Mouse (Mus musculus): ENCODE data around the gene Wdr83os.

Gene Wdr83os

DNA sequence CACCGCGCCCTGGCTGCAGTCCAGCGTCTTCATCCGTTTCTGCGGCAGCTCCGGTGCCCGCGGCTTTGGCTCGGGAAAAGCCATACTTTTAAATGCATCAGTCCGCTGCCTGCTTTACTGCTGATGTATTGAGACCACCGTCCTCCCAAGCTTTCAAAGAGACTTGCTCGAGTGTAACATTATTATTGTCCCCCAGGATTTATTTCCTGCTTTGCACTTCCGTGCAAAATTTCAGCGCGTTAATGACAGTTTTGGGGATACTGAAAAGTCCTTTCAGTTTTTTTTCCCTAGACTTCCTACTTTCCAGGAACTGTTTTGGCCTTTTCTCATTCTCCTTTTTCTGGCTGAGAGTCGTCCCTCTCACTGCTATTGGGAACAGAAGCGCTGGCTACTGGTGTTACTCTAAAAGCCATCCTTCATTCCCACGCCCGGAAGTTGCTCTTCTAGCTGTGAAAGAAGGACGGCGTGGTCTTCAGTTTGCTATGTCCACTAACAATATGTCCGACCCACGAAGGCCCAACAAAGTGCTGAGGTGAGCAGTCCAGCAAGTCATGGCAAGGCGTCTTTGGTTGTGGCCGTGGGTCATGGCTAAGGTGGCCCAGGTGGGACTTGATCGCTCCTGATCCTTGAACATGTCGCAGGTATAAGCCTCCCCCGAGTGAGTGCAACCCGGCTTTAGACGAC, at the start of gene Wdr83os:
Wdr83os (plus strand) TSS at position 209 of the 684 bp plus-strand sequence.
- DNase-seq (ENCODE audit: low spot score in 2 of 2): no peak

GRCm38 (mm10) chr8:85032622-85033311, 47.8 kb upstream of the Wdr83os start:
- no peak for DNase-seq (ENCODE audit: low spot score in 2 of 2)

DNA sequence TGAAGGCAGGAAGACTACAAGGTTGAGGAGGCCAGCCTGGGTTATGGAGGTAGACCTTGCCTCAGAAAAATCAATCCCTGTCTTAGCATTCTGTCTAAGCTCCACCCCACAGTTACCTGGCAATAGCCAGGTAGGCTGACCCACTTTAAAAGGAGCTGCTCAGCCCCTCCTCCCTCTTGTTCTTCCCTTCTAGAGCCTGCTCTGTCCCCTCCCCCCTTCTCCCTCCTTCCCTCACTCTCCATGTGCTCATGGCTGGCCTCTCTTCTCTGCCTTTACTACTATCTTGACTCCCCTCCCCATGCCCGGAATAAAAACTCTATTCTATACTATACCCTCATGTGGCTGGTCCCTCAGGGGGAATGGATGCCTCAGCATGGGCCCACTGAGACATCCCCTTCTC, 46.7 kb upstream of the Wdr83os start:
- no peak for DNase-seq (ENCODE audit: low spot score in 2 of 2)

DNA sequence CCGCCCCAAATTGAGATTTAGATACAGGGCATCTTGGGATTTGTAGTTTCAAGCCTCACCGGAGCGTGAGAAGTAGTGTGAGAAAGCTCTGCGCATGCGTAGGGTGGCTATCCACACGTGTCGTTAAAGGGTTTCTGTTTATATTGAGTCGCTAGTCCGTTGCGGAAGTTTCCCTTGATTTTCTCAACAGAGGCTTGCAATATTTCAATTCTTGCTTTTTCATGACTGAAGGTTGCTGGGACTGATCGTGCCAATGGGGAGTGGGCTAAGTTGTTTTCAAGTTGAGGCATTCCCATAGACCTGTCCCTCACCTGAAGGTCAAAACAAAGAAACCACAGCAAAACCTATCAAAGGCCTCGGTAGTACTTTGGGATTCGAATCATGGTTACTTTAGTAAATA, 45.8 kb upstream of the Wdr83os start:
- DNase-seq (ENCODE audit: low spot score in 2 of 2): peak; percentile 44 to 76

DNA sequence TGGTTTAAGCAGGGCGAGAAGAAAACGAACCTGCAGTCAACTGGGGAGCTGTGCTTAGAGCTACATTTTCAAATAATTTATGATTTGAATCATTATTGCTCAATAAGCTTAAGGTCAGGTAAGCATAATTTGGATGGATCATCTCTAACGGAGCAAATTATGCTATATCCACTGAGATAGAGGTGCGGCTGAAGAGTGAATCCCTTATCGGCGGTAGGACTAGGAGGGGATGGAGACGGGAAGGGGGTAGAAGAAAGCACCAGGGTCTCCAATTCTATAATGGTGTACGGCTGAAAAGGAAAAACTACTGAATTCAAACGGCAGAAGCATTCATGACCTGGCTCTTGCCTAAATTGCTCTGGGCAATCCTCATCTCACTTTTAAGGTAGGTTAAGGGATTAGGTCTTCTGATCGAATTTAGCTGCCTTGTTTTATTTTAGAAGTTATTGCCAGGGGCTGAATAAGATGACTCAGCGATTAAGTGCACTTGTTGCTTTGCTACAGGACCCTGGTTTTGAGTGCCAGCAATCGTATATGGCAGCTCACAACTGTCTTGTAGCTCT, 45.3 kb upstream of the Wdr83os start:
- no peak for DNase-seq (ENCODE audit: low spot score in 2 of 2)

DNA sequence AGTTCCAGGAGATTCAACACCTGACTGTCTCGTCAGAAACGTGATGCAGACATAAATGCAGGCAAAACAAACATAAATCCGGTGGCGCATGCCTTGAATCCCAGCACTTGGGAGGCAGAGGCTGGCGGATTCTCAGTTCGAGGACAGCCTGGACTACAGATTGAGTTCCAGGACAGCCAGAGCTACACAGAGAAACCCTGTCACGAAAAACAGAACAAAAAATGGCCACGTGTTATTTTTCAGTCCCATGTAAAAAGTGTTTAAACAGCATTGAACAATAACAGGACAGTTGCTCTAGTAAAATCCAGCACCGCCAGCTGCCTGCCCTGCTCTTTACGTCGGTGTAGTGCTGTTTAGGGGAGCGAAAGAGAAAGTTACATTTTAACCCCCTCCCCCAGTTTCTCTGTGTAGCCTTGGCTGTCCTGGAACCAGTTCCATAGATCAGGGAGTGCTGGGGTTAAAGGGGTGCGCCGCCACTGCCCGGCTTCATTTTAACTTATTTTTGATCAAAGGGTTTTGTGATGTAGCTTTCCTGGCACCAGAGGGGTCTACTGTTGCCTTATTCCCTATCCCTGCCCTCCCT, 44.7 kb upstream of the Wdr83os start:
- DNase-seq (ENCODE audit: low spot score in 2 of 2): no peak

- no peak for DNase-seq (ENCODE audit: low spot score in 2 of 2)
These were observed 44.2 kb upstream of the Wdr83os start for GRCm38 (mm10) chr8:85036381-85036717.

GRCm38 (mm10) chr8:85036718-85037365, 43.7 kb upstream of the Wdr83os start, which contains the start of gene Tnpo2:
Tnpo2 (plus strand) TSS chr8:85036915.
- peak; percentile 87 to 89 for DNase-seq (ENCODE audit: low spot score in 2 of 2)

- DNase-seq (ENCODE audit: low spot score in 2 of 2): no peak
These were observed 43.2 kb upstream of the Wdr83os start for GRCm38 (mm10) chr8:85037366-85037680.

GRCm38 (mm10) chr8:85037681-85038531, 42.6 kb upstream of the Wdr83os start:
- peak in 1 of 2 experiments; percentile 45 for DNase-seq (ENCODE audit: low spot score in 2 of 2)

GRCm38 (mm10) chr8:85043619-85044018, 36.9 kb upstream of the Wdr83os start:
- DNase-seq (ENCODE audit: low spot score in 2 of 2): no peak

GRCm38 (mm10) chr8:85057367-85057766, 23.2 kb upstream of the Wdr83os start:
- DNase-seq (ENCODE audit: low spot score in 2 of 2): no peak

DNA sequence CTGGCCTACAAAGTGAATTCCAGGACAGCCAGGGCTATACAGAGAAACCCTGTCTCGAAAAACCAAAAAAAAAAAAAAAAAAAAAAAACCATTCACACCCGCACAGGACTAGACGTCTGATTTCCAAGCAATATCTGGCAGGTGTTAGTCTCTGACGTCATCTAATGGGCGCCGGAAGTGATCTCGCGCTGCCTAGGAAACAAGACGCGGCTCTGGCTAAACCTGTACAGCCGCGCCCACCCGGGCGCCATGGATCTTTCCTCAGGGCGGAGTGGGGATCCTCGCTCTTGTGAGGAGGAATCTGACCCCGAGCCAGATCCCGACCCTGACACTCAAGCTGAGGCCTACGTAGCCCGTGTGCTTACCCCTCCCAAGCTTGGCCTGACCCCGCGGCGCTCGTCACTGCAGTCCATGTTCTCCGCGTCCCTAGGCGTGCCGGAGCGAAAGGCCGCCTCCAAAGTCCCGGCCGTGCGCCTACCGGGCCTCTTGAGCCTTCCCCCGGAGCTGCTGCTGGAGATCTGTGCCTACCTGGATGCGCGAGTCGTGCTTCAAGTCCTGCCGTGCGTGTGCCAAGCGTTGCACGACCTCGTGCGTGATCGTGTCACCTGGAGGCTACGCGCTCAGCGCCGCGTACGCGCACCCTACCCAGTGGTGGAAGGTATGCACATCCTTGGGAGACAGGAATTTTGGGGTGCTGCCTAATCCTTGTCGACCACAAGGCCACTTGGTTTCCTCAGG, 20.5 kb upstream of the Wdr83os start, which contains the start of gene Fbxw9:
Fbxw9 (plus strand) TSS at position 177 of the 738 bp plus-strand sequence.
- peak; percentile 81 to 88 for DNase-seq (ENCODE audit: low spot score in 2 of 2)

GRCm38 (mm10) chr8:85062603-85063002, 17.9 kb upstream of the Wdr83os start:
- no peak for DNase-seq (ENCODE audit: low spot score in 2 of 2)

DNA sequence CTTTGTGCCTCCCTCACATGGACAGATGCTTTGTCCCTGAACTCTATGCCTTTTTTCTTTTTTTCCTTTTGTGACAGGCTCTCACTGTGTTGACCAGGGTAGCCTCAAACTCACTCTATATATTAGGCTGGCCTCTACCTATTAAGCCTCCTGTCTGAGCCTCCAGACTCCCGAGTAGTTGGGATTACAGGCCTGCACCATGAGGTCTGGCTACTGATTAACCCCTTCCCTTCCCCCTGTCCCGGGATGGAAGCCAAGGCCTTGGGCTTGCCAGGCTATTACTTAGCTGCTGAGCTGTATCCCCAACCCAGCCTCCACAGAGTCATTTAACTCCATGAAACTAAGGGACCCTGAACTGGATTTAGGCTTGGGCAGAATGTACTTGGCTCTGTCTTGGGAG, 15.3 kb upstream of the Wdr83os start:
- no peak for DNase-seq (ENCODE audit: low spot score in 2 of 2)

GRCm38 (mm10) chr8:85067155-85067554, 13.4 kb upstream of the Wdr83os start:
- no peak for DNase-seq (ENCODE audit: low spot score in 2 of 2)

GRCm38 (mm10) chr8:85067982-85068381, 12.6 kb upstream of the Wdr83os start, which contains the start of gene Gm5741:
Gm5741 (minus strand) TSS chr8:85067982.
- no peak for DNase-seq (ENCODE audit: low spot score in 2 of 2)

DNA sequence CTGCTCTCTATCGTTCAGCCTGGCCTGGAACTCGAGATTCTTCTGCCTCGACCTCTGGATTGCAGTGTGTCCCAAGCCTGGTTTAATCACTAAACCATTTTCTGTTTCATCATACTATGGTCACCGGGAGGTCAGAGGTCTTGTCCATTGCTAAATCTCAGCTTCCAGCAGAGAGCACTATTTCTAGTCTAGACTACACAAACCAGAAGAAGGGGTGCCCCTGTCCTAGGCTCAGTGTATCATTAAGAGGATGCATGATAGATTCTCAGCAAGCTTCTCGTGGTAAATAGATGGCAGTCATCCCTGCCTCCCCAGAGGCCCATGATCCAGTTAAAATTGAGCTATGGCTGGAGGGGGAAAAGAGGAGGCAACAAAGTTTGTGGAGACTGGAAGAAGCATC, 9.5 kb upstream of the Wdr83os start:
- no peak for DNase-seq (ENCODE audit: low spot score in 2 of 2)

DNA sequence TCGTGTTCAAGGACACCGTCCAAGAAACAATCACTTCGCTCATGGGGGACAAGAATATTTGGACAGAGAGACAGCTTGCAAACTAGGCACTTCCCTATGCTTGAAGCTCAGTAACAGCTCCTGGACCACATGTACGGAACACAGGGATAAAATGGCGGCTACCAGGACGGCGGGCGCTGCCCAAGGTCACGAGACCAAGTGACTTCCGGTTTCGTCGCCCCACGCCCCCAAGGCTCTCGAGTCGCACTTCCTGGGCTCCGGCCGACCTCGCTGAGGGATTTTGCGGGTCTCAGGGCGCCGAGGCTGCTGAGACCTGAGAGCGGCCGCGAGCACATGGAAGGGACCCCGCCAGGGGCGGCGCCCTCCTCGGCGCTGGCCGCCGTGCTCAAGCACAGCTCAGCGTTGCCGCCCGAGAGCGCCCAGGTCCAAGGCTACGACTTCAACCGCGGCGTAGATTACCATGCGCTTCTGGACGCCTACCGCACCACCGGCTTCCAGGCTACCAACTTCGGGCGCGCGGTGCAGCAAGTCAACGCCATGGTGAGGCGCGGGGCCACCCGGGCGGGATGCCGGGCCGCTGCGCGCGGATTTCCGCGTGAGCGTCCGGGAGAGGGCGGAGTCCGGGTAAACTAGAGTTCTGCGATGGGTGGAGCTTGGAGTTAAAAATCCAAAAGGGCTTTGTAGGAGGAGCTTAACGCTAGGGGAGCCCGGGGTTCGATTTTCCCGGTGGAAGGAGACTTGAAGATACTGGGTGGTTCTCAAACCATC, 8.8 kb upstream of the Wdr83os start, which contains the start of gene Dhps:
Dhps (plus strand) TSS at position 244 of the 768 bp plus-strand sequence.
- DNase-seq (ENCODE audit: low spot score in 2 of 2): peak; percentile 86 to 90

Data from urinary bladder, postnatal 4 days (tissue).